9 mouse cellular contexts compared by ENCODE assay signal in the genomic region with DNA sequence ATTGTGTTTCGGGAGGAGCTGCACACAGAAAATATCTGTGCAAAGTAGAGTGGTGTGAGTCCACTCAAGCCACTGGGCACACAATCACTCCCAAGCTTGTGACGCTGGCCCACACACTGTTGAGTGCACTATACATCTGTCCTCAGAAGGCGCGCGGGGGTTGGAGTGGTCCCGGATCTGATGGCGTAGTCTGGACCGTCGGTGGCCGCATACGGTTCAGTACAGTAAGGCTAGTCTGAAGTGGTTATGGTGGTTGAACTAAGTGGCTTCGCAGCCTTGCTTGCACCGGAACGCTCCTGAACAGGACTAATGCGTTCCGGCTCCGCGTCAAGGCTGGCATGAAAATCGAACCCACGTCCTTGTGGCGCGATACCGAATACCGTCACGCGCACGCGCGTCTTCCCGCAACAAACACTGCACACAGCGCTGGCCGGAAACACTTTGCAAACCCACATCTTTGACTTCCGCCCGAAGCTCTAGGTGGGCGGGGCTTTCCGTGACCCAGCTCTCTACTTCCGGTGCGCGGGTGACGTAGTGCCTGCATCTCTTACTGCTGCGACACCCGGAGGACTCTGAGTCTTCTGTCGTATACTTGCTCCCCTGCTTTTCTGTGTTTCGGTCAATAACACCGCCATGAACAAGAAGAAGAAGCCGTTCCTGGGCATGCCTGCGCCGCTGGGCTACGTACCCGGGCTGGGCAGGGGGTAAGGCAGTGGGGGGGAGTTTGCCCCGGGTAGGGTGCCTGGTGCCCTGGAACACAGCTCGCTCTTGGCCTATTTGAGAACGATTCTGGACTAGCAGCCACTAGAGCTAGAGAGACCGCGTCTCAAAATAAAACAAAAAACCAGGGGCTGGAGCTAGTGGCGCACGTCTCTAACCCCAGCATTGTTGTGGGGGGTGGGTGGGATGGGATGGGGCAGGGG. TPM values are rescaled to one million over a fixed set of nuclear protein-coding genes. Genes with fewer than 3 reads are reported as not detected.
DNase-seq lines count a peak whose midpoint lies in the region; ATAC-seq and TF ChIP-seq lines count a peak whose summit lies in the region.
"Had no signal": no experiment of that assay in that cellular context is flagged by ENCODE, and none has a peak within 500 bp of the region (broad histone marks: within the 10 kb centered on the region; RNA-seq: fewer than 3 reads in every experiment).

No protein-coding gene starts in this region.

- H3K9me3 ChIP-seq in heart, embryonic 15.5 days (replicated peaks): no peaks in the 10 kb centered on the region
- no peaks in the 10 kb centered on the region for H3K9me3 ChIP-seq in liver, embryonic 14.5 days (ENCODE audit: control insufficient read depth, low read length)
- H3K9me3 ChIP-seq in neural tube, embryonic 11.5 days (ENCODE audit: control insufficient read depth, low read length): no peaks in the 10 kb centered on the region
- H3K9me3 ChIP-seq in stomach, postnatal 0 days (ENCODE audit: control insufficient read depth, low read length): no peaks in the 10 kb centered on the region

- H3K4me2 ChIP-seq in heart, embryonic 15.5 days: peak overlapping the region; percentile 72
- H3K4me2 ChIP-seq in liver, embryonic 14.5 days (ENCODE audit: low read depth): peak overlapping the region; percentile 94
- H3K4me2 ChIP-seq in neural tube, embryonic 11.5 days (ENCODE audit: low read depth): peak overlapping the region; percentile 84
- peak overlapping the region; percentile 86 for H3K4me2 ChIP-seq in stomach, postnatal 0 days (replicated peaks; ENCODE audit: low read depth)

- H3K27me3 ChIP-seq in heart, embryonic 15.5 days: no peaks in the 10 kb centered on the region
- peaks cover 14% of the 10 kb centered on the region for H3K27me3 ChIP-seq in liver, embryonic 14.5 days (ENCODE audit: control insufficient read depth, insufficient read depth, low read length)
- H3K27me3 ChIP-seq in neural tube, embryonic 11.5 days (ENCODE audit: control insufficient read depth, insufficient read depth, low read length): no peaks in the 10 kb centered on the region
- no peaks in the 10 kb centered on the region for H3K27me3 ChIP-seq in stomach, postnatal 0 days (ENCODE audit: control insufficient read depth, insufficient read depth, low read length)

- H3K36me3 ChIP-seq in heart, embryonic 15.5 days: no peaks in the 10 kb centered on the region
- no peaks in the 10 kb centered on the region for H3K36me3 ChIP-seq in liver, embryonic 14.5 days (replicated peaks; ENCODE audit: control insufficient read depth, insufficient read depth, low read depth)
- no peaks in the 10 kb centered on the region; the same call in 1 of the 2 replicates for H3K36me3 ChIP-seq in neural tube, embryonic 11.5 days (ENCODE audit: control insufficient read depth, insufficient read depth, low read length)
- H3K36me3 ChIP-seq in stomach, postnatal 0 days (ENCODE audit: control insufficient read depth, insufficient read depth, low read length): no peaks in the 10 kb centered on the region

- ATAC-seq in heart, embryonic 15.5 days (replicated peaks; ENCODE audit: insufficient number of reproducible peaks, insufficient read depth, low FRiP score, low read depth): peak; percentile 84
- peak; percentile 97 for ATAC-seq in liver, embryonic 14.5 days (ENCODE audit: insufficient read depth)
- peak; percentile 90 for ATAC-seq in neural tube, embryonic 11.5 days (ENCODE audit: insufficient read depth, low FRiP score, low TSS enrichment)
- ATAC-seq in stomach, postnatal 0 days (ENCODE audit: low FRiP score, low TSS enrichment): peak; percentile 92

- peak; percentile 11; the same call in 1 of the 2 replicates for TF ChIP-seq CTCF in liver, embryonic 14.5 days (IDR thresholded peaks at IDR 0.05; ENCODE audit: low read depth)
- no peak for TF ChIP-seq CTCF in stomach, postnatal 0 days (IDR thresholded peaks at IDR 0.05; ENCODE audit: low read depth)

- TF ChIP-seq EP300 in liver, embryonic 14.5 days (IDR thresholded peaks at IDR 0.05; ENCODE audit: low read depth): no peak
- TF ChIP-seq EP300 in stomach, postnatal 0 days (optimal IDR thresholded peaks at IDR 0.05): no peak

- H3K27ac ChIP-seq in brown adipose tissue, adult 24 weeks (replicated peaks; ENCODE audit: low read depth, low read length): peak overlapping the region; percentile 83
- peak overlapping the region; percentile 79 for H3K27ac ChIP-seq in heart, embryonic 15.5 days
- peak overlapping the region; percentile 73 for H3K27ac ChIP-seq in liver, embryonic 14.5 days
- H3K27ac ChIP-seq in neural tube, embryonic 11.5 days (ENCODE audit: low read depth, low read length): peak overlapping the region; percentile 65
- peak overlapping the region; percentile 89 for H3K27ac ChIP-seq in stomach, postnatal 0 days (replicated peaks)

- peak; percentile 98 for DNase-seq in CD4-positive, CD25-positive, alpha-beta regulatory T cell, adult 2 months (ENCODE audit: low read depth, low spot score)
- peak; percentile 85 for DNase-seq in fibroblast of lung, adult 2 months (ENCODE audit: low read depth)
- DNase-seq in kidney, postnatal 25 days: peak; percentile 98 to 99
- DNase-seq in liver, embryonic 14.5 days (ENCODE audit: low read depth in 3 of 3, low spot score in 3 of 3): peak; percentile 95 to 96 (median 95)
- DNase-seq in neural tube, embryonic 11.5 days (ENCODE audit: low spot score): peak; percentile 96
- peak; percentile 97 for DNase-seq in stomach, postnatal 0 days (ENCODE audit: low spot score)

- WGBS in heart, embryonic 15.5 days: under 1% methylated on average over 57 of the region's 57 CpGs
- 1% methylated on average over 57 of the region's 57 CpGs for WGBS in liver, embryonic 14.5 days (ENCODE audit: insufficient replicate concordance)
- 1% methylated on average over 57 of the region's 57 CpGs for WGBS in neural tube, embryonic 11.5 days
- WGBS in stomach, postnatal 0 days: under 1% methylated on average over 57 of the region's 57 CpGs

- H3K4me3 ChIP-seq in brown adipose tissue, adult 24 weeks (ENCODE audit: insufficient read depth, low read depth, low read length): peak overlapping the region; percentile 92
- H3K4me3 ChIP-seq in heart, embryonic 15.5 days: peak overlapping the region; percentile 66
- H3K4me3 ChIP-seq in liver, embryonic 14.5 days (ENCODE audit: insufficient read depth in 1 of 2, low read depth in 2 of 2, low read length in 2 of 2): peak overlapping the region; percentile 67 to 89
- peak overlapping the region; percentile 89 for H3K4me3 ChIP-seq in neural tube, embryonic 11.5 days (ENCODE audit: low read depth, low read length)
- peak overlapping the region; percentile 89 for H3K4me3 ChIP-seq in stomach, postnatal 0 days (ENCODE audit: low read depth, low read length)

- H3K9ac ChIP-seq in heart, embryonic 15.5 days: peak overlapping the region; percentile 77
- H3K9ac ChIP-seq in liver, embryonic 14.5 days (replicated peaks): peak overlapping the region; percentile 89
- H3K9ac ChIP-seq in neural tube, embryonic 11.5 days (ENCODE audit: low read length): peak overlapping the region; percentile 81
- peak overlapping the region; percentile 93 for H3K9ac ChIP-seq in stomach, postnatal 0 days (ENCODE audit: low read length)

- H3K4me1 ChIP-seq in brown adipose tissue, adult 24 weeks (ENCODE audit: control insufficient read depth, insufficient read depth, insufficient read length, low read length): no peaks in the 10 kb centered on the region
- peaks cover 33% of the 10 kb centered on the region for H3K4me1 ChIP-seq in heart, embryonic 15.5 days (replicated peaks)
- H3K4me1 ChIP-seq in liver, embryonic 14.5 days (replicated peaks; ENCODE audit: control insufficient read depth in 2 of 2, insufficient read depth in 2 of 2, low read length in 1 of 2): peaks cover 14 to 21% of the 10 kb centered on the region in 2 experiments; a peak in 3 of 4 replicates
- H3K4me1 ChIP-seq in neural tube, embryonic 11.5 days (ENCODE audit: control insufficient read depth, insufficient read depth, low read length): peaks cover 15% of the 10 kb centered on the region
- 0 out of 2 replicates have a peak, but pooled peaks cover 5% of the 10 kb centered on the region for H3K4me1 ChIP-seq in stomach, postnatal 0 days (replicated peaks; ENCODE audit: control insufficient read depth, insufficient read depth)

RNA-seq across cellular contexts. Expression of a gene that starts 2.1 kb away (rescaled TPM):
- polyA plus RNA-seq in brown adipose tissue, adult 24 weeks (2012; ENCODE audit: insufficient read depth, insufficient read length, missing spikeins): 0.63 and 1.6 TPM in 2 replicates
- polyA plus RNA-seq in heart, embryonic 15.5 days (2015; fragmentation: Nextera tagmentation; extraction: Ambion mirVana): 9.6 and 14.9 TPM in 2 replicates
- polyA plus RNA-seq in liver, embryonic 14.5 days (2012; rRNA removed): 1.6 TPM in 2 replicates
- 1.5 TPM in 2 replicates for polyA plus RNA-seq in liver, embryonic 14.5 days (2014; fragmentation: Nextera tagmentation; extraction: Ambion mirVana)
- 74.6 and 90.1 TPM in 2 replicates for polyA plus RNA-seq in neural tube, embryonic 11.5 days (2014; fragmentation: Nextera tagmentation; extraction: Ambion mirVana)
- 22.9 and 26.8 TPM in 2 replicates for polyA plus RNA-seq in stomach, postnatal 0 days (2015; fragmentation: Nextera tagmentation; extraction: Ambion mirVana)

RNA-seq across cellular contexts. Expression of a gene that starts 8.5 kb away (rescaled TPM):
- polyA plus RNA-seq in brown adipose tissue, adult 24 weeks (2012; ENCODE audit: insufficient read depth, insufficient read length, missing spikeins): 5.1 TPM in 2 replicates
- 23.1 and 35.8 TPM in 2 replicates for polyA plus RNA-seq in heart, embryonic 15.5 days (2015; fragmentation: Nextera tagmentation; extraction: Ambion mirVana)
- polyA plus RNA-seq in liver, embryonic 14.5 days (2012; rRNA removed): 8.8 and 9.5 TPM in 2 replicates
- polyA plus RNA-seq in liver, embryonic 14.5 days (2014; fragmentation: Nextera tagmentation; extraction: Ambion mirVana): 4.4 and 6.5 TPM in 2 replicates
- polyA plus RNA-seq in neural tube, embryonic 11.5 days (2014; fragmentation: Nextera tagmentation; extraction: Ambion mirVana): 38.1 and 39.5 TPM in 2 replicates
- 15.9 and 18.3 TPM in 2 replicates for polyA plus RNA-seq in stomach, postnatal 0 days (2015; fragmentation: Nextera tagmentation; extraction: Ambion mirVana)

RNA-seq across cellular contexts. Expression of a gene that starts 9.4 kb away (rescaled TPM):
- polyA plus RNA-seq in brown adipose tissue, adult 24 weeks (2012; ENCODE audit: insufficient read depth, insufficient read length, missing spikeins): 23.2 and 23.7 TPM in 2 replicates
- polyA plus RNA-seq in heart, embryonic 15.5 days (2015; fragmentation: Nextera tagmentation; extraction: Ambion mirVana): 38.9 and 45.5 TPM in 2 replicates
- polyA plus RNA-seq in liver, embryonic 14.5 days (2012; rRNA removed): 9.5 and 15.7 TPM in 2 replicates
- 22.3 and 25.9 TPM in 2 replicates for polyA plus RNA-seq in liver, embryonic 14.5 days (2014; fragmentation: Nextera tagmentation; extraction: Ambion mirVana)
- polyA plus RNA-seq in neural tube, embryonic 11.5 days (2014; fragmentation: Nextera tagmentation; extraction: Ambion mirVana): 74.8 and 85.1 TPM in 2 replicates
- 28.3 and 28.4 TPM in 2 replicates for polyA plus RNA-seq in stomach, postnatal 0 days (2015; fragmentation: Nextera tagmentation; extraction: Ambion mirVana)

RNA-seq across cellular contexts. Expression of a gene that starts 16.4 kb away (rescaled TPM):
- polyA plus RNA-seq in brown adipose tissue, adult 24 weeks (2012; ENCODE audit: insufficient read depth, insufficient read length, missing spikeins): 26.8 and 26.9 TPM in 2 replicates
- 61.8 and 71.6 TPM in 2 replicates for polyA plus RNA-seq in heart, embryonic 15.5 days (2015; fragmentation: Nextera tagmentation; extraction: Ambion mirVana)
- 30.8 and 33.3 TPM in 2 replicates for polyA plus RNA-seq in liver, embryonic 14.5 days (2012; rRNA removed)
- polyA plus RNA-seq in liver, embryonic 14.5 days (2014; fragmentation: Nextera tagmentation; extraction: Ambion mirVana): 18.7 and 21.6 TPM in 2 replicates
- 51.8 and 52.2 TPM in 2 replicates for polyA plus RNA-seq in neural tube, embryonic 11.5 days (2014; fragmentation: Nextera tagmentation; extraction: Ambion mirVana)
- 37.1 and 39.7 TPM in 2 replicates for polyA plus RNA-seq in stomach, postnatal 0 days (2015; fragmentation: Nextera tagmentation; extraction: Ambion mirVana)

RNA-seq across cellular contexts. Expression of a gene that starts 55.7 kb away (rescaled TPM):
- polyA plus RNA-seq in brown adipose tissue, adult 24 weeks (2012; ENCODE audit: insufficient read depth, insufficient read length, missing spikeins): not detected in 2 replicates
- not detected in 2 replicates for polyA plus RNA-seq in heart, embryonic 15.5 days (2015; fragmentation: Nextera tagmentation; extraction: Ambion mirVana)
- polyA plus RNA-seq in liver, embryonic 14.5 days (2012; rRNA removed): 0.08 and 0.09 TPM in 2 replicates
- 0.14 TPM in 1 of 2 replicates, not detected in the other for polyA plus RNA-seq in liver, embryonic 14.5 days (2014; fragmentation: Nextera tagmentation; extraction: Ambion mirVana)
- polyA plus RNA-seq in neural tube, embryonic 11.5 days (2014; fragmentation: Nextera tagmentation; extraction: Ambion mirVana): not detected in 2 replicates
- polyA plus RNA-seq in stomach, postnatal 0 days (2015; fragmentation: Nextera tagmentation; extraction: Ambion mirVana): not detected in 2 replicates
- polyA plus RNA-seq: gonadal fat pad, adult 2 months had no signal

Comparison
In these comparisons a context has a peak if more than half of its experiments do, and no peak if none do; other contexts are left out.
1. Peak in every context shown above with its lines: DNase-seq, ATAC-seq, H3K4me3 ChIP-seq and H3K27ac ChIP-seq.